Mouse (Mus musculus): Measurements from ENCODE around the gene Proca1.
A peak's percentile ranks its signal among the peaks of the same experiment; 100 is the strongest.

The Proca1 gene

GRCm38 (mm10) chr11:78215709-78216317, 22.6 kb downstream of the Proca1 start:
- DNase-seq (ENCODE audit: low spot score in 2 of 2) = no peak

GRCm38 (mm10) chr11:78223586-78223985, 30.4 kb downstream of the Proca1 start:
- DNase-seq (ENCODE audit: low spot score in 2 of 2) = no peak

- DNase-seq (ENCODE audit: low spot score in 2 of 2) = no peak
These were observed 38.3 kb downstream of the Proca1 start for GRCm38 (mm10) chr11:78231518-78231917.

GRCm38 (mm10) chr11:78240193-78240857, 47.1 kb downstream of the Proca1 start:
- DNase-seq (ENCODE audit: low spot score in 2 of 2) = no peak

GRCm38 (mm10) chr11:78245261-78245626, 52.1 kb downstream of the Proca1 start:
- peak in 1 of 2 experiments; percentile 27 for DNase-seq (ENCODE audit: low spot score in 2 of 2)

GRCm38 (mm10) chr11:78245627-78246317, 52.6 kb downstream of the Proca1 start, which contains the start of the genes Sdf2 and Supt6:
Gene Sdf2, plus strand, starts transcription at chr11:78245746.
Gene Supt6, minus strand, starts transcription at chr11:78245987.
- peak; percentile 90 for DNase-seq (ENCODE audit: low spot score in 2 of 2)

GRCm38 (mm10) chr11:78246318-78247011, 53.3 kb downstream of the Proca1 start:
- DNase-seq (ENCODE audit: low spot score in 2 of 2) = no peak

- DNase-seq (ENCODE audit: low spot score in 2 of 2) = no peak
These were observed 53.8 kb downstream of the Proca1 start for GRCm38 (mm10) chr11:78247012-78247348.

- no peak for DNase-seq (ENCODE audit: low spot score in 2 of 2)
These were observed 54.5 kb downstream of the Proca1 start for GRCm38 (mm10) chr11:78247727-78248140.
